Mouse (Mus musculus) lung, postnatal 0 days (tissue): Measurements from ENCODE around the gene Ilkap.

ENCODE experiments used
- CTCF ChIP-seq: IDR thresholded peaks from 2 replicates; pipeline ENCODE4 v1.5.1; 2016; ENCODE audit warnings: antibody characterized with exemption, mild to moderate bottlenecking
- EP300 ChIP-seq: IDR thresholded peaks from 2 replicates; pipeline ENCODE4 v1.6.1; 2016; ENCODE audit warnings: antibody characterized with exemption, mild to moderate bottlenecking, control low read depth

- no peak for TF ChIP-seq CTCF
- no peak for TF ChIP-seq EP300
These were observed 41.2 kb upstream of the Ilkap start for GRCm38 (mm10) chr1:91439776-91440175.
